Mouse (Mus musculus): ENCODE measurements around the gene Gm49673. TPM values are rescaled to one million over a fixed set of nuclear protein-coding genes. Genes with fewer than 3 reads are reported as not detected.

Gm49673 gene
- polyA plus RNA-seq, 1 experiment from 2014 or later: not detected

Other genes starting within 250 kb of the Gm49673 start
- gene Tagap, start 221.8 kb downstream of the Gm49673 start, polyA plus RNA-seq (2014; fragmentation: Nextera tagmentation; extraction: Ambion mirVana): 0.22 and 0.54 TPM in 2 replicates
- gene Rsph3a, start 202.2 kb downstream of the Gm49673 start, polyA plus RNA-seq (2014; fragmentation: Nextera tagmentation; extraction: Ambion mirVana): 63.5 and 66.0 TPM in 2 replicates
- gene Rnaset2a, start 309 bp upstream of the Gm49673 start, polyA plus RNA-seq (2014; fragmentation: Nextera tagmentation; extraction: Ambion mirVana): 39.7 and 43.1 TPM in 2 replicates
- gene Fgfr1op, start 17.7 kb upstream of the Gm49673 start, polyA plus RNA-seq (2014; fragmentation: Nextera tagmentation; extraction: Ambion mirVana): 24.4 and 27.2 TPM in 2 replicates
- not detected in 2 replicates for gene Ccr6, start 88.3 kb upstream of the Gm49673 start, polyA plus RNA-seq (2014; fragmentation: Nextera tagmentation; extraction: Ambion mirVana)
- gene Mpc1, start 135.1 kb upstream of the Gm49673 start, polyA plus RNA-seq (2014; fragmentation: Nextera tagmentation; extraction: Ambion mirVana): 279 and 284 TPM in 2 replicates
- 43.6 and 64.6 TPM in 2 replicates for gene Sft2d1, start 163.3 kb upstream of the Gm49673 start, polyA plus RNA-seq (2014; fragmentation: Nextera tagmentation; extraction: Ambion mirVana)
- gene Prr18, start 189.7 kb upstream of the Gm49673 start, polyA plus RNA-seq (2014; fragmentation: Nextera tagmentation; extraction: Ambion mirVana): 0.08 TPM in 1 of 2 replicates, not detected in the other
- 1.6 and 2.5 TPM in 2 replicates for gene T2, start 208.2 kb upstream of the Gm49673 start, polyA plus RNA-seq (2014; fragmentation: Nextera tagmentation; extraction: Ambion mirVana)

All from heart, embryonic 14.5 days (tissue).